Mouse (Mus musculus) liver, postnatal 0 days (tissue): ENCODE measurements around the gene Kbtbd6.

Experiments
- CTCF ChIP-seq: sonication (generic); IDR thresholded peaks from 2 replicates; pipeline ENCODE4 v1.5.1; 2016; ENCODE audit warnings: antibody characterized with exemption, low read depth
- EP300 ChIP-seq: IDR thresholded peaks from 2 replicates; pipeline ENCODE4 v1.6.1; 2016; ENCODE audit warnings: antibody characterized with exemption, low read depth, mild to moderate bottlenecking

DNA sequence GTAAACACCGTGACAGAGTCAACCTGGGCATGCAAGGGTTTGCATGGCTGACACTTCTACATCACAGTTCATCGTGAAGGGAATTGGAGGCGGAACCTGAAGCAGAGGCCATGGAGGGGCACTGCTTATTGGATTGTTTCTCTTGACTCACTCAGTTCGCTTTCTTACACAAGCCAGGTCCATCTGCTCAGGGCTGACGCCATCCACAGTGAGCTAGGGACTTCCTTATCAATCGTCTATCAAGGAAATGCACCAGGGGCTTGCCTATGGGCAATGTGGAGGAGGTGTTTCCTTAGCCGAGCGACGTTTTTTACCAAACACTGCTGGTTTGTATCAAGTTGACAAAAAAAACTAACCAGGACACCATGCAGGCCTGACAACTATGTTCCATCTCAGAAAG, 47.7 kb downstream of the Kbtbd6 start:
- TF ChIP-seq CTCF (no peak), EP300 (no peak)
